Mouse (Mus musculus): ENCODE results near the gene Irak2.
A peak's percentile ranks its signal among the peaks of the same experiment; 100 is the strongest.

DNA sequence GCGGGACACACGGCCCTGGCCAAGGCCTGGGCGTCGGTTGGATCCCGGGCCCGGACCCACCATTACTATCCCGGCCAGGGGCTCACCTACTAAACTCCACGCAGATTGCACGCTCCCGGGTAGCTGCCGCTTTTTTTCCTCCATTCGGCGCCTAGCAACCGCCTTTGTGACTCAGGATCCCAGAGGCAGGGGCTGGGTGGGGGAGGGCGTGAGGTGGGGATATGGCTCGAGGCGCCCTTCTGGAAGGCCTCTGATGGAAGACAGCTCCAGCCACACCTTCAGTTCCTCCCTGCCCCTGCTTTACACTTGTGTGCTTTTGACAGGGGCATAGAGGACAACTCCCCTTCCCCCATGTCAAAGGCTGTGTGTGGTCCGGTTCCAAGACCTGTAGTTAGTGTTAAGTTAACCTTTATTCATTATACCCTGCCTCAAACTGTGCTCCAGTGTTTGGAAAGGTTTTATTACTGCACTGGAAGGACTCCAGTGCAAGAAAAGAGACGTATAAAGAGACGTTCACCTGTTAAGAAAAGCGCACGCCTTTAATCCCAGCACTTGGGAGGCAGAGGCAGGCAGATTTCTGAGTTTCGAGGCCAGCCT, 37.6 kb upstream of the Irak2 start, which contains the start of gene Fancd2os:
- TF ChIP-seq CTCF (IDR thresholded peaks at IDR 0.05; ENCODE audit: low read depth, low read length): no peak
- TF ChIP-seq EP300 (IDR thresholded peaks at IDR 0.05; ENCODE audit: insufficient read depth, low read depth, low read length): 0 out of 2 replicates have a peak, but pooled peaks have one; percentile 56
- TF ChIP-seq POLR2A (IDR thresholded peaks at IDR 0.05; ENCODE audit: insufficient read depth, low read length): no peak

Measured in ES-Bruce4 (cell line).